Mouse (Mus musculus) forebrain, embryonic 12.5 days (tissue): Measurements from ENCODE around the gene Denr. TPM values are rescaled to one million over a fixed set of nuclear protein-coding genes. Genes with fewer than 3 reads are reported as not detected.

Experiments
- ATAC-seq: fragments of 200-750 bp; cut with Nextera tagmentation; 2 replicates; pipeline ENCODE4 v1.8.0; 2017; ENCODE audit warnings: moderate TSS enrichment; ENCODE audit not compliant: low FRiP score
- H3K27ac ChIP-seq: fragments of 300-500 bp; sonication (generic); 2 replicates; pipeline ENCODE4 v1.5.1; 2016; ENCODE audit warnings: mild to moderate bottlenecking
- H3K27me3 ChIP-seq: fragments of 300-500 bp; sonication (generic); 2 replicates; pipeline ENCODE4 v1.6.1; 2016; ENCODE audit warnings: mild to moderate bottlenecking
- H3K36me3 ChIP-seq: fragments of 300-500 bp; sonication (generic); replicated peaks from 2 replicates; pipeline ENCODE4 v1.6.1; 2016; ENCODE audit warnings: mild to moderate bottlenecking
- H3K4me1 ChIP-seq: fragments of 300-500 bp; sonication (generic); 2 replicates; pipeline ENCODE4 v1.6.1; 2016
- H3K4me2 ChIP-seq: fragments of 300-500 bp; sonication (generic); 2 replicates; pipeline ENCODE4 v1.6.1; 2016; ENCODE audit warnings: mild to moderate bottlenecking, moderate library complexity
- H3K4me3 ChIP-seq: fragments of 300-500 bp; sonication (generic); replicated peaks from 2 replicates; pipeline ENCODE4 v1.5.1; 2016; ENCODE audit warnings: mild to moderate bottlenecking
- H3K9ac ChIP-seq: fragments of 300-500 bp; sonication (generic); 2 replicates; pipeline ENCODE4 v1.6.1; 2016; ENCODE audit warnings: mild to moderate bottlenecking
- H3K9me3 ChIP-seq: fragments of 300-500 bp; sonication (generic); 2 replicates; pipeline ENCODE4 v1.6.1; 2016
- WGBS: fragments of 180-500 bp; shearing (Covaris S2); methylation state at CpG from one replicate; pipeline ENCODE4 v1.1.7; 2016; 5-methylcytosine and 5-hydroxymethylcytosine counted together
- polyA plus RNA-seq: library from polyadenylated mRNA; unstranded; fragments of >200 nt; fragmentation: Nextera tagmentation; extraction: Ambion mirVana; gene quantifications from 2 replicates; pipeline ENCODE4 v1.2.1, GENCODE M21; 2016

Denr gene
- polyA plus RNA-seq, 1 experiment from 2014 or later: 171 TPM

GRCm38 (mm10) chr5:123884332-123884731 is 22.6 kb upstream of the Denr start:
- 78% methylated on average over 10 of the region's 10 CpGs for WGBS
- no peak for ATAC-seq

GRCm38 (mm10) chr5:123886365-123886764 is 20.6 kb upstream of the Denr start:
- H3K27me3 ChIP-seq: no peaks in the 10 kb centered on the region
- H3K36me3 ChIP-seq: no peaks in the 10 kb centered on the region
- no peaks in the 10 kb centered on the region for H3K9me3 ChIP-seq
- no peaks in the 10 kb centered on the region for H3K4me1 ChIP-seq
- no peak overlapping the region for H3K4me3 ChIP-seq
- 79% methylated on average over 3 of the region's 3 CpGs for WGBS
- no peak overlapping the region for H3K4me2 ChIP-seq
- H3K27ac ChIP-seq: no peak overlapping the region
- ATAC-seq: no peak
- no peak overlapping the region for H3K9ac ChIP-seq

More at GRCm38 (mm10) chr5:123884332-123884731, 22.6 kb upstream of the Denr start:
- Histone ChIP-seq H3K36me3 (no peaks in the 10 kb centered on the region), H3K4me2 (no peak overlapping the region), H3K9ac (no peak overlapping the region), H3K4me3 (no peak overlapping the region), H3K4me1 (no peaks in the 10 kb centered on the region), H3K27ac (no peak overlapping the region), H3K9me3 (no peaks in the 10 kb centered on the region), H3K27me3 (no peaks in the 10 kb centered on the region)

- no peaks in the 10 kb centered on the region for H3K9me3 ChIP-seq
- no peaks in the 10 kb centered on the region for H3K27me3 ChIP-seq
- H3K4me1 ChIP-seq: no peaks in the 10 kb centered on the region
- H3K4me2 ChIP-seq: no peak overlapping the region
- H3K9ac ChIP-seq: no peak overlapping the region
- WGBS: 83% methylated on average over 2 of the region's 2 CpGs
- no peak overlapping the region for H3K27ac ChIP-seq
- H3K4me3 ChIP-seq: no peak overlapping the region
- ATAC-seq: no peak
- H3K36me3 ChIP-seq: no peaks in the 10 kb centered on the region
These were observed 16.7 kb upstream of the Denr start for GRCm38 (mm10) chr5:123890312-123890711.

- H3K27me3 ChIP-seq: no peaks in the 10 kb centered on the region
- H3K9ac ChIP-seq: no peak overlapping the region
- H3K4me3 ChIP-seq: no peak overlapping the region
- H3K27ac ChIP-seq: no peak overlapping the region
- H3K4me1 ChIP-seq: no peaks in the 10 kb centered on the region
- no peaks in the 10 kb centered on the region for H3K9me3 ChIP-seq
- no peak for ATAC-seq
- WGBS: 78% methylated on average over 5 of the region's 5 CpGs
- H3K4me2 ChIP-seq: no peak overlapping the region
- no peaks in the 10 kb centered on the region for H3K36me3 ChIP-seq
These were observed 16.0 kb upstream of the Denr start for GRCm38 (mm10) chr5:123890987-123891386.

GRCm38 (mm10) chr5:123891669-123892068 is 15.3 kb upstream of the Denr start:
- Histone ChIP-seq H3K4me2 (0 out of 2 replicates have a peak overlapping the region, but pooled peaks have one; percentile 0), H3K4me3 (no peak overlapping the region), H3K9me3 (no peaks in the 10 kb centered on the region), H3K4me1 (no peaks in the 10 kb centered on the region), H3K9ac (no peak overlapping the region), H3K27ac (no peak overlapping the region), H3K27me3 (no peaks in the 10 kb centered on the region), H3K36me3 (no peaks in the 10 kb centered on the region)
- WGBS: 54% methylated on average over 6 of the region's 6 CpGs
- no peak for ATAC-seq

- H3K4me3 ChIP-seq: no peak overlapping the region
- H3K27me3 ChIP-seq: no peaks in the 10 kb centered on the region
- H3K9ac ChIP-seq: no peak overlapping the region
- H3K36me3 ChIP-seq: no peaks in the 10 kb centered on the region
- H3K4me1 ChIP-seq: no peaks in the 10 kb centered on the region
- H3K9me3 ChIP-seq: no peaks in the 10 kb centered on the region
- ATAC-seq: no peak
- no peak overlapping the region for H3K27ac ChIP-seq
- WGBS: 94% methylated on average over 5 of the region's 5 CpGs
- H3K4me2 ChIP-seq: no peak overlapping the region
These were observed 13.5 kb upstream of the Denr start for GRCm38 (mm10) chr5:123893520-123893919.

- 87% methylated on average over 11 of the region's 11 CpGs for WGBS
- ATAC-seq: no peak
These were observed 10.6 kb upstream of the Denr start for GRCm38 (mm10) chr5:123896395-123896794.

GRCm38 (mm10) chr5:123897352-123897751 is 9.6 kb upstream of the Denr start:
- Histone ChIP-seq H3K9ac (no peak overlapping the region), H3K4me2 (no peak overlapping the region), H3K4me1 (no peaks in the 10 kb centered on the region), H3K27ac (no peak overlapping the region), H3K4me3 (no peak overlapping the region), H3K9me3 (no peaks in the 10 kb centered on the region), H3K36me3 (no peaks in the 10 kb centered on the region), H3K27me3 (no peaks in the 10 kb centered on the region)
- WGBS: 84% methylated on average over 13 of the region's 13 CpGs
- ATAC-seq: no peak

More at GRCm38 (mm10) chr5:123896395-123896794, 10.6 kb upstream of the Denr start:
- no peaks in the 10 kb centered on the region for H3K9me3 ChIP-seq
- no peak overlapping the region for H3K27ac ChIP-seq
- H3K36me3 ChIP-seq: no peaks in the 10 kb centered on the region
- H3K4me1 ChIP-seq: no peaks in the 10 kb centered on the region
- H3K27me3 ChIP-seq: no peaks in the 10 kb centered on the region
- H3K9ac ChIP-seq: no peak overlapping the region
- H3K4me3 ChIP-seq: no peak overlapping the region
- H3K4me2 ChIP-seq: no peak overlapping the region

GRCm38 (mm10) chr5:123904059-123904672 is 2.8 kb upstream of the Denr start:
- Histone ChIP-seq H3K27me3 (no peaks in the 10 kb centered on the region), H3K9ac (no peak overlapping the region), H3K9me3 (no peaks in the 10 kb centered on the region), H3K4me2 (no peak overlapping the region), H3K27ac (no peak overlapping the region), H3K4me1 (peaks cover 16% of the 10 kb centered on the region), H3K36me3 (peaks cover 8% of the 10 kb centered on the region), H3K4me3 (no peak overlapping the region)
- 72% methylated on average over 11 of the region's 11 CpGs for WGBS
- no peak for ATAC-seq

GRCm38 (mm10) chr5:123906146-123906975 is 614 bp upstream of the Denr start:
- H3K4me2 ChIP-seq: peak overlapping the region; percentile 42
- H3K4me3 ChIP-seq: peak overlapping the region; percentile 95
- peaks cover 16% of the 10 kb centered on the region for H3K4me1 ChIP-seq
- 0 out of 2 replicates have a peak overlapping the region, but pooled peaks have one; percentile 30 for H3K9ac ChIP-seq
- H3K27me3 ChIP-seq: no peaks in the 10 kb centered on the region
- peaks cover 28% of the 10 kb centered on the region for H3K36me3 ChIP-seq
- no peak for ATAC-seq
- H3K9me3 ChIP-seq: no peaks in the 10 kb centered on the region
- WGBS: 76% methylated on average over 17 of the region's 17 CpGs
- H3K27ac ChIP-seq: no peak overlapping the region

- no peaks in the 10 kb centered on the region for H3K27me3 ChIP-seq
- ATAC-seq: no peak
- 5% methylated on average over 10 of the region's 10 CpGs for WGBS
These were observed 629 bp downstream of the Denr start for GRCm38 (mm10) chr5:123907631-123907977.

GRCm38 (mm10) chr5:123914852-123915251 is 7.9 kb downstream of the Denr start:
- 93% methylated on average over 3 of the region's 3 CpGs for WGBS
- H3K27ac ChIP-seq: no peak overlapping the region
- no peak overlapping the region for H3K4me3 ChIP-seq
- ATAC-seq: no peak
- H3K9me3 ChIP-seq: no peaks in the 10 kb centered on the region
- no peak overlapping the region for H3K4me2 ChIP-seq
- no peak overlapping the region for H3K9ac ChIP-seq
- peaks cover 90% of the 10 kb centered on the region for H3K36me3 ChIP-seq
- no peaks in the 10 kb centered on the region for H3K27me3 ChIP-seq
- no peaks in the 10 kb centered on the region for H3K4me1 ChIP-seq

More at GRCm38 (mm10) chr5:123907631-123907977, 629 bp downstream of the Denr start:
- H3K9ac ChIP-seq: peak overlapping the region; percentile 97
- no peaks in the 10 kb centered on the region for H3K9me3 ChIP-seq
- H3K36me3 ChIP-seq: peaks cover 39% of the 10 kb centered on the region
- peaks cover 16% of the 10 kb centered on the region for H3K4me1 ChIP-seq
- H3K4me2 ChIP-seq: peak overlapping the region; percentile 68
- peak overlapping the region; percentile 95 for H3K4me3 ChIP-seq
- peak overlapping the region; percentile 89 for H3K27ac ChIP-seq
